Mouse (Mus musculus) MEL (cell line): Measurements from ENCODE around the gene Tspan18.

Experiments
- CTCF ChIP-seq, 3 experiments: IDR thresholded peaks in 2 of 3; conservative IDR thresholded peaks in 1 of 3; 2 replicates each; pipeline ENCODE4 v1.5.1; 2011 to 2012; ENCODE audit warnings: low read length in 3 of 3, low read depth in 2 of 3, mild to moderate bottlenecking in 2 of 3, improper control_type of control experiment in 1 of 3, inconsistent platforms in 1 of 3, mixed read lengths in 1 of 3, moderate library complexity in 1 of 3; ENCODE audit not compliant: control insufficient read depth in 1 of 3, insufficient read depth in 1 of 3, poor library complexity in 1 of 3, severe bottlenecking in 1 of 3
- EP300 ChIP-seq, 2 experiments: IDR thresholded peaks; 2 replicates each; pipeline ENCODE4 v1.6.1; 2011; ENCODE audit warnings: improper control_type of control experiment in 2 of 2, low read length in 2 of 2, low read depth in 1 of 2, mild to moderate bottlenecking in 1 of 2
- HCFC1 ChIP-seq: IDR thresholded peaks from 2 replicates; pipeline ENCODE4 v1.6.1; 2012; ENCODE audit warnings: low read depth, mild to moderate bottlenecking, inconsistent platforms, low read length, improper control_type of control experiment, moderate library complexity
- MEF2A ChIP-seq: IDR thresholded peaks from 2 replicates; pipeline ENCODE4 v1.6.1; 2014; ENCODE audit warnings: low read depth, mild to moderate bottlenecking, inconsistent platforms, low read length, improper control_type of control experiment; ENCODE audit not compliant: poor library complexity, insufficient replicate concordance, severe bottlenecking; ENCODE audit errors: extremely low read depth
- NRF1 ChIP-seq: IDR thresholded peaks from 2 replicates; pipeline ENCODE4 v1.6.1; 2014; ENCODE audit warnings: low read depth, mild to moderate bottlenecking, inconsistent platforms, low read length, improper control_type of control experiment, moderate library complexity; ENCODE audit not compliant: poor library complexity, insufficient read depth, severe bottlenecking
- TAL1 ChIP-seq: IDR thresholded peaks from 2 replicates; pipeline ENCODE4 v1.6.1; 2012; ENCODE audit warnings: mild to moderate bottlenecking, inconsistent platforms, low read length, moderate library complexity, mixed read lengths

- no peak for TF ChIP-seq CTCF (IDR thresholded peaks at IDR 0.05 in 2 of 3, conservative IDR thresholded peaks at IDR 0.05 in 1 of 3; ENCODE audit: control insufficient read depth in 1 of 3, insufficient read depth in 1 of 3, low read depth in 2 of 3, low read length in 3 of 3, poor library complexity in 1 of 3, severe bottlenecking in 1 of 3)
- no peak for TF ChIP-seq EP300 (IDR thresholded peaks at IDR 0.05; ENCODE audit: low read depth in 1 of 2, low read length in 2 of 2)
- no peak for TF ChIP-seq TAL1
- no peak for TF ChIP-seq MEF2A
- TF ChIP-seq NRF1, result no peak
- no peak for TF ChIP-seq HCFC1
These were observed 110.8 kb downstream of the Tspan18 start for GRCm38 (mm10) chr2:93223463-93223862.
